Mouse (Mus musculus): Measurements from ENCODE around the gene Rin2.

- TF ChIP-seq USF1 (IDR thresholded peaks at IDR 0.05; ENCODE audit: low read depth) = no peak
- TF ChIP-seq POLR2A (IDR thresholded peaks at IDR 0.05; ENCODE audit: insufficient read length, low read depth) = no peak
- TF ChIP-seq MAX (IDR thresholded peaks at IDR 0.05; ENCODE audit: low read depth) = no peak
- no peak for TF ChIP-seq E2F4 (IDR thresholded peaks at IDR 0.05; ENCODE audit: insufficient read depth)
- no peak for TF ChIP-seq CEBPB (IDR thresholded peaks at IDR 0.05; ENCODE audit: insufficient read depth, poor library complexity, severe bottlenecking)
- no peak for TF ChIP-seq TCF12 (IDR thresholded peaks at IDR 0.05; ENCODE audit: insufficient read depth, poor library complexity, severe bottlenecking)
- TF ChIP-seq POLR2AphosphoS2 (IDR thresholded peaks at IDR 0.05; ENCODE audit: insufficient read length, low read depth) = no peak
- TF ChIP-seq MYOG (IDR thresholded peaks at IDR 0.05; ENCODE audit: control insufficient read depth in 1 of 3, insufficient read depth in 1 of 3, insufficient read length in 2 of 3, low read depth in 2 of 3) = no peak
- no peak for TF ChIP-seq REST (IDR thresholded peaks at IDR 0.05; ENCODE audit: insufficient read depth, insufficient read length)
- no peak for TF ChIP-seq TCF3 (IDR thresholded peaks at IDR 0.05; ENCODE audit: insufficient read length, low read depth)
Observed at GRCm38 (mm10) chr2:145884036-145884912, 209.3 kb downstream of the Rin2 start.
